8 mouse cellular contexts compared by ENCODE assay signal in the genomic region with DNA sequence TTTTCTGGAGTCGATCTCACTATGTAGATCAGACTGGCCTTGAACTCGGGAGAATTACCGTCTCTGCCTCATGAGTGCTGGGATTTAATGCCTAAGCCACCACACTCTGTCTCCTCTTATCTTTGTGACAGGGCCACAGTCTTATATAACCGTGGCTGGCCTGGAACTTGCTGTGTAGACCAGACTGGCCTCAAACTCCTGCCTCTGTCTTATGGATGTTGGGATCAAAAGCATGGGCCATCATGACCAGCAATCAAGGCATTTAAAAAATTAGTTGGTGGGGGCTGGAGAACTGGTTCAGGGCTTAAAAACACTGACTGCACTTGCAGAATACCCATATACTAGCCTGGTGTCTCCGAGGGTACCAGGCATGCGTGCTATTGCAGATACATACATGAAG. TPM values are rescaled to one million over a fixed set of nuclear protein-coding genes. Genes with fewer than 3 reads are reported as not detected.
DNase-seq lines count a peak whose midpoint lies in the region; ATAC-seq and TF ChIP-seq lines count a peak whose summit lies in the region.

Pigb (minus strand) TSS at position 299 of the 400 bp plus-strand sequence.

- no peak for DNase-seq in layer of hippocampus, adult 2 months (ENCODE audit: low spot score in 2 of 2)
- no peak for DNase-seq in layer of hippocampus, adult 11-12 months (ENCODE audit: low spot score)
- DNase-seq in adrenal gland, adult 18-20 months (ENCODE audit: low spot score in 2 of 2), result no peak
- no peak for DNase-seq in forebrain, embryonic 14.5 days (ENCODE audit: low spot score)
- DNase-seq in stomach, postnatal 0 days (ENCODE audit: low spot score), result no peak
- no peak for DNase-seq in B cell, adult 2 months
- DNase-seq in thymus, postnatal 10 days (ENCODE audit: low spot score in 2 of 2), result no peak

- peak within 1 kb of the TSS; percentile 83 for H3K4me2 ChIP-seq in forebrain, embryonic 14.5 days (ENCODE audit: low read length)
- peak within 1 kb of the TSS; percentile 67 for H3K4me2 ChIP-seq in limb, embryonic 12.5 days
- H3K4me2 ChIP-seq in stomach, postnatal 0 days (replicated peaks; ENCODE audit: low read depth), result peak within 1 kb of the TSS; percentile 72

- 32% methylated on average over 6 of the region's 6 CpGs for WGBS in forebrain, embryonic 14.5 days
- WGBS in limb, embryonic 12.5 days, result 33% methylated on average over 6 of the region's 6 CpGs
- 29% methylated on average over 6 of the region's 6 CpGs for WGBS in stomach, postnatal 0 days

- H3K4me1 ChIP-seq in forebrain, embryonic 14.5 days (ENCODE audit: control insufficient read depth, insufficient read depth, low read length), result peaks cover 18% of the 10 kb centered on the region
- peaks cover 24% of the 10 kb centered on the region for H3K4me1 ChIP-seq in limb, embryonic 12.5 days (replicated peaks)
- H3K4me1 ChIP-seq in stomach, postnatal 0 days (replicated peaks; ENCODE audit: control insufficient read depth, insufficient read depth), result no peaks in the 10 kb centered on the region; the same call in 1 of the 2 replicates

- peak within 1 kb of the TSS; percentile 84 for H3K9ac ChIP-seq in forebrain, embryonic 14.5 days (ENCODE audit: low read length)
- H3K9ac ChIP-seq in limb, embryonic 12.5 days (replicated peaks), result peak within 1 kb of the TSS; percentile 76
- peak within 1 kb of the TSS; percentile 84 for H3K9ac ChIP-seq in stomach, postnatal 0 days (ENCODE audit: low read length)

- TF ChIP-seq CTCF in layer of hippocampus, adult 2 months (conservative IDR thresholded peaks at IDR 0.05), result no peak
- TF ChIP-seq CTCF in stomach, postnatal 0 days (IDR thresholded peaks at IDR 0.05; ENCODE audit: low read depth), result no peak

- H3K4me3 ChIP-seq in layer of hippocampus, adult 2 months, result peak within 1 kb of the TSS; percentile 73
- H3K4me3 ChIP-seq in forebrain, embryonic 14.5 days (ENCODE audit: low read depth, low read length), result peak within 1 kb of the TSS; percentile 52
- H3K4me3 ChIP-seq in limb, embryonic 12.5 days (replicated peaks), result peak within 1 kb of the TSS; percentile 79
- peak within 1 kb of the TSS; percentile 75 for H3K4me3 ChIP-seq in stomach, postnatal 0 days (ENCODE audit: low read depth, low read length)

- no peaks in the 10 kb centered on the region for H3K9me3 ChIP-seq in forebrain, embryonic 14.5 days (replicated peaks; ENCODE audit: control insufficient read depth, low read length)
- no peaks in the 10 kb centered on the region for H3K9me3 ChIP-seq in limb, embryonic 12.5 days
- H3K9me3 ChIP-seq in stomach, postnatal 0 days (ENCODE audit: control insufficient read depth, low read length), result no peaks in the 10 kb centered on the region

- H3K36me3 ChIP-seq in forebrain, embryonic 14.5 days (ENCODE audit: control insufficient read depth, insufficient read depth, low read length), result no peaks in the 10 kb centered on the region
- H3K36me3 ChIP-seq in limb, embryonic 12.5 days, result peaks cover 13% of the 10 kb centered on the region; the same call in 1 of the 2 replicates
- no peaks in the 10 kb centered on the region for H3K36me3 ChIP-seq in stomach, postnatal 0 days (ENCODE audit: control insufficient read depth, insufficient read depth, low read length)

- no peaks in the 10 kb centered on the region for H3K27me3 ChIP-seq in forebrain, embryonic 14.5 days (replicated peaks; ENCODE audit: control insufficient read depth, insufficient read depth, low read length)
- no peaks in the 10 kb centered on the region for H3K27me3 ChIP-seq in limb, embryonic 12.5 days
- H3K27me3 ChIP-seq in stomach, postnatal 0 days (ENCODE audit: control insufficient read depth, insufficient read depth, low read length), result no peaks in the 10 kb centered on the region

- ATAC-seq in forebrain, embryonic 14.5 days, result no peak
- ATAC-seq in limb, embryonic 12.5 days (ENCODE audit: insufficient number of reproducible peaks, insufficient read depth, low FRiP score, low TSS enrichment, low read depth), result no peak
- no peak for ATAC-seq in stomach, postnatal 0 days (ENCODE audit: low FRiP score, low TSS enrichment)

- H3K27ac ChIP-seq in layer of hippocampus, adult 2 months, result peak within 1 kb of the TSS; percentile 96
- peak within 1 kb of the TSS; percentile 82 for H3K27ac ChIP-seq in forebrain, embryonic 14.5 days (ENCODE audit: low read depth, low read length)
- peak within 1 kb of the TSS; percentile 90 for H3K27ac ChIP-seq in limb, embryonic 12.5 days
- H3K27ac ChIP-seq in stomach, postnatal 0 days (replicated peaks), result peak within 1 kb of the TSS; percentile 80

- TF ChIP-seq EP300 in stomach, postnatal 0 days (optimal IDR thresholded peaks at IDR 0.05), result no peak

RNA-seq across cellular contexts. Expression of gene Pigb, which starts in this region (rescaled TPM):
- total RNA-seq in layer of hippocampus, adult 2 months (2021), result 10 to 100 TPM; 16.8 to 17.7 TPM
- total RNA-seq in adrenal gland, adult 18-20 months (2021), result 10 to 100 TPM; 11.0 to 13.8 TPM
- 11.1 and 12.7 TPM in 2 replicates for polyA plus RNA-seq in forebrain, embryonic 14.5 days (2014; fragmentation: Nextera tagmentation; extraction: Ambion mirVana)
- polyA plus RNA-seq in limb, embryonic 12.5 days (2016; fragmentation: Nextera tagmentation; extraction: Ambion mirVana), result 12.6 and 13.4 TPM in 2 replicates
- polyA plus RNA-seq in stomach, postnatal 0 days (2015; fragmentation: Nextera tagmentation; extraction: Ambion mirVana), result 7.7 and 8.7 TPM in 2 replicates
